Mouse (Mus musculus) embryo, embryonic 11 days (tissue): ENCODE measurements around the gene Plekha5.
"Not testable (repeated sequence)": the region's sequence is repeated elsewhere in the genome, so short reads cannot be mapped to it uniquely, and the experiment has no call there.

Source experiments
- DNase-seq: peaks from one replicate; pipeline ENCODE4 v3.0.0-alpha.2; 2015

Plekha5 gene

DNA sequence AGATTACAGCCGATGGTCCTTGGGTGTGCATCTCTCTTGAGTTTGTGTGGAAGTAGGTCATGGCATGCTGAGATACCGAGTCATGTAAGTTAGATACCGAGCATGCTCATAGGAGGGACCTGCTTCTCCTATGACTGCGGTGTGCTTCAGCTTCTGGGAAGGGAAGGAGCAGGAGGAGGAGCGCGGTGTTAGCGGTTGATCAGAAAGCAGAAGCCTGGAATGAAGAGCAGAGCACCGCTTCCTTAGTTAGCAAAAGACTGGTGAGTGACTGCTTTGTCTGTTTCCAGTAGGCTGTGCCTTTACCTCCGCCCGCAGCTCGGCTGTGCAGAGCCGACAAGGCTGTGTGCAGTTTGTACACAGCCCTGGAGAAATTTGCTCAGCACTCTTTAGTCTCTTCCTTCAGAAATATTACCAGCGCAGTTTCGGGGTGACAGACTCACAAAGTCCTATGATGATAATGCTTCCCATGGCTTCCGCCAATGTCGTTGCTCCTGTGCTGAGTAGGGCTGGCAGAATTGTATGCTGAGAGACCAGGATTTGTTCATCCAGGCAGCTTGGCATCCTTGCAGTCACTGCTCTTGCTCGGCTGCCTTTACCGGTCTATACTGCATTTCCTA lies 67.2 kb downstream of the Plekha5 start:
- DNase-seq = no peak

DNA sequence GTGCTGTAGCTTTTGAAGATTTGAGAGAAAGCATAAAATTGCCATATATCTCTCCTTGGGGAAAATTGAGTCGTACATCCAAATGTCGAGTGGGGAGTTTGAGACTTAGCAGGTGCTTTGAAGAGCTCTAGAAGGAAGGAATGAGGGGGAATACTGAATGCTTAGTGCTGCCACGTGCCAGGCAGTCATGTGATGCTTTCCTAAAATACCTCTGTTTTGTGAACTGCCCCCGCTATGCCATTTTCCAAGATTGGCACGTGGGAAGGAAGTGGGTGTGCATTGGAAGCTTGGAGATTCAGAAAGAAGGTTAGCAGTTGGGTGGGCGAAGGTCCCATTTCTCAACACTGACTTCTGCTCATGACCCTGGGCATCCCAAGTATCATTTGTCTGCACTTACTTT lies 68.2 kb downstream of the Plekha5 start:
- DNase-seq = no peak

DNA sequence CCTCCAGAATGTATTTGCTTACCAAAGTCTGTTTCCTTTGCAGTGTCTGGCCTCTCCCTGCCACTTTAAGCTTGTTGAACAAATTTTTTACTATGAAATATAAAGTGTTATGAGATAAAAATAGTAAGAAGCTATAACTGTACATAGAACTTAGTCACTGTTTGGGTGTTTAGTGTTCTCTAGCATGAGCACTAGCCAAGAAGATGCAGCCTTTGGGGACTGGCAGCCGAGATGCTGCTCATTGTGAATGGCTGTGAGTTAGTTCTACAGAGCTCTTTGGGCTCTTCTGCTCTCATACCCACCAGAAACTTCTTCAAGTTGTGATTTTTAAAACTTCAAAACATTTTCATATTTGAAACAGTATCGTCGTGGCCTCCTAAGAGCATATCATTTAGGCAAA lies 74.2 kb downstream of the Plekha5 start:
- no peak for DNase-seq

DNA sequence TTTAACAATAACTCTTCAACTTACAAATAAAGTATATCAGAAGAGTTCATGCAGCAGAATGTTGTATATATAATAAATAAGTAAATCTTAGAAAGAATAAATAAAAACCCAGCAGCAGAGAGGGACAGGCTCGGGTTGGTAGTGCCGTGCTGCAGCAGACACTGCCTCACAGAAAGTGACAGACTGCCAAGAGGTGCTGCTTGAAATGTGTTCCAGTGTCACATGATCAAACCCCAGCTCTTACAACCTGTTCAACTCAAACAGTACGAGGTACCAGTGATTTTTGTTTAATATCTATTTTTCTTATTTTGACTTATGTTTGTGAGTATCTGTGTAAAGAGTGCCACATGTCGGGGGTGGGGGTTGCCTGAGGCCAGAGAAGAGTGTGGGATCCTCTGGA lies 75.1 kb downstream of the Plekha5 start:
- DNase-seq = no peak

DNA sequence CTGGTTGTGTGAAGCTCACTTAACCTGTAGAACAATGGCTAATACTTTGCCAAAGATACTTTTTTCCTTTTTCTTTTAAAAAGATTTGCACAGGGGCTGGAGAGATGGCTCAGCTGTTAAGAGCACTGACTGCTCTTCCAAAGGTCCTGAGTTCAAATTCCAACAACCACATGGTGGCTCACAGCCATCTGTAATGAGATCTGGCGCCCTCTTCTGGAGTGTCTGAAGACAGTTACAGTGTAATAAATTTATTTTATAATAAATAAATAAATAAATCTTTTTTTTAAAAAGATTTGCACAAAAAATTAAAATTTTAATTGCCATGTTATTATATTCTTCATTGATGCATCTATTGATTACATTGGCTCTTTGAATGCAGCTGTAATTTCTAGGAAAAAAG lies 77.0 kb downstream of the Plekha5 start:
- not testable (repeated sequence) for DNase-seq

DNA sequence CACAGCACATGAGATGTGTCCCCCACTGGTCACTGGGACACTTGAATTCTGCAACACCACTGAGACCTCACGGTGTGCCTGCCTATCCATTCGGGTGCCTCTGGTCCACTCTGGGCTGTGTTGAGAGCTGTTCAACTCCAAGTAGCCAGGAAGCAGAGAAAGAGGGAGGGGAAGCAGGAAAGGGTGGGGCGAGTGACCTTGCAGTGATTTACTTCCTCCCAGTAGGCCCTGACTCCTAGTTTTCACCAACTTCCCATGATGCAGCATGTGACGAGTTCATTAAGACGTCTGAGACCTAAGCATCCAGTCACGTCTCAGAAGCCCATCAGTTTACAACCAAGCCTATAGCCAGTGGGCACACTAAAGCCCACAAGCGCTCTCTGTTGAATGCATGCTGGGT lies 78.0 kb downstream of the Plekha5 start:
- DNase-seq = no peak

DNA sequence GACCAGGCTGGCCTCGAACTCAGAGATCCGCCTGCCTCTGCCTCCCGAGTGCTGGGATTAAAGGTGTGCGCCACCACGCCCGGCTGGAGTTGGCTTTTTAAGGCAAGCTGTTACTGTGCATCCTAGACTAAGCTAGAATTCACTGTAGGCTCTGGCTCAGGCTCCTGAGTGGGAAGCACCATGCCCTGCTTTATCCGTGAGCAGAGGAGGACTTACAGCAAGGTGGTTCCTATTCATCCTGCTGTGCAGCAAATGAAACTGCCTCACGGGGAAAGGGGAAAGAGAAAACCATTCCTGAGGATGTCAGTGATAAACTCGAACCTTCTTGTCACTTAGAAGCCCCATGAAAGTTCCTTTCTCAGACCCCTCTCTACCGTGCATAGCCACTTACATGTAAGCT lies 80.9 kb downstream of the Plekha5 start:
- no peak for DNase-seq

DNA sequence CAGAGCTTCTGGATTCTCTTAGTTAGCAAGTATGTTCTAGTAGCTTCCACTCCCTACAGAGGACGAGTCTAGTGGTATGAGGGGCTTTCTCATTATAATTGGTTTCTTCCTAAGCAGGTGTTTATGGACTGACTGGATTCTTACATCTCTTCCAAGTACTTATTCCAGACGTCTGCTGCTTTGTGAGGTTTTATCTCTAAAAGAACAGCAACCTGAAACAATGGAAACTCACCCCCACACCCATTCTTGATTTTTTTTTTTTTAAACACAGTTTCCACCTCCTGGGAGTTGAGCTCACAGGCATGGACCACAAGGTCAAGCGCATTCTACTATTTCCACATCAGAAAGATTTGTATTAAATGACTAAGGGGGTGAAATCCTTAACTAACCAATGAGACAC lies 83.8 kb downstream of the Plekha5 start:
- no peak for DNase-seq

DNA sequence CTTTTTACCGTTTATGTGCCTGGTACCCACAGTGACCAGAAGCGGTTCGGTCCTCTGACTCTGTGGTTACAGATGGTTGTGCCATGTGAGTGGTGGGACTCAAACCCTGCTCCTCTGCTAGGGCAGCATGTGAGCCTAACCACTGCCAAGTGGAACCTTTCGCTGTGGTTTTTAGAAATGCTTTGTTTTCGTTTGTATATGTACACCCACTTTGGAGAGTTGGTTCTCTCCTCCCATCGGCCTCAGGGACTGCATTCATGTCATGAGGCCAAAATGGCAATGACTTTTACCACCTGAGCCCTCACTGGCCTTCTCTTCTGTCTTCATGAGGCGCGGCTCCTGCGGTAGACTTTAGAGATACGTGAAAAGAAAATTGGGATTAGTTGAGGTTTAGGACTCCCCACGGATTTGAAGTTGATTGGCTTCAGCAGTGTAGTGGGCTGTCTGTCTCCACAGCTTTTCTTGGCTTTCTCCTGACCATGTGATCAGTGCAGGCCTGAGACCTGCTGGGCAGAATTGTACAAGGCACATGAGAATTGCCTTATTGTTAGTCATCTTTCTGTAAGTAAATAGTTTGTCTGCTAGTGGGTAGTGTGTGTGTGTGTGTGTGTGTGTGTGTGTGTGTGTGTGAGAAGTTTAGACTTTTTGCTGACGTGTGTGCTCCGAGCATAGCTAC lies 84.8 kb downstream of the Plekha5 start:
- no peak for DNase-seq

DNA sequence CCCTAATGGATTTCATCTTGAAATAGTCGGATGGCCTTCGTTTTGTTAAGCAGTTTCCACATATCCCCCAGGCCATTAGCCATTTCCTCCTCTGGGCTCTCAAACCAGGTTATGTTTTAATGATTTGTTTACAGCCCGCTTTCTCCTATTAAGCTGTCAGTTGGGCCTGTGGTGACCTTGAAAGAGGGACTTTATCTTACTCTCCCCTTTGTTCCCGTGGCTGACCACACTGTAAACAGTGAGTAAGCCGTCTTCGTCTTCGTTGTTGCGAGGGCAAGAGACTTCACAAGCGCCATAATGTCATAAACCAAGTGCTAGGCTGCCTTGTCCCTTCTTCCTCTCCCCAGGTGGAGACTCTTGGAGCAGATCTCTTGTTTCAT lies 85.3 kb downstream of the Plekha5 start:
- no peak for DNase-seq

DNA sequence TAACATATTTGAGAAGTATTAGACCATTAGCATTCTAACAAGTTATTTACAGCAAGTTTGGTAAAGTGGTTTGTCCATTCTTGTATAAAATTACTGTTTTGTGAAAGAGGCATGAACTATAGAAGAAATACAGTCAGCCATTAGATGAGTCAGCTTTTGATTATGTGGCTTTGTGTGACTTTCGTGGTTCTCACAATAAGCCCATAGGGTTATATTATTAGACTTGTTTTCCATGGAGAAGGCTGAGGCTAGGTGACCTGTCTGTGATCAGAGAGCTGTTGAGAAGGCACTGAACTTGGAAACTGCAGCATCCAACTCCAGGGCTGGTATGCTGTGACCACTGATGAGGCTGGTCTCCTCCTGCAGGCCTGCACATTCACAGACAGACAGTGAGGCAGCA lies 88.2 kb downstream of the Plekha5 start:
- DNase-seq = no peak

DNA sequence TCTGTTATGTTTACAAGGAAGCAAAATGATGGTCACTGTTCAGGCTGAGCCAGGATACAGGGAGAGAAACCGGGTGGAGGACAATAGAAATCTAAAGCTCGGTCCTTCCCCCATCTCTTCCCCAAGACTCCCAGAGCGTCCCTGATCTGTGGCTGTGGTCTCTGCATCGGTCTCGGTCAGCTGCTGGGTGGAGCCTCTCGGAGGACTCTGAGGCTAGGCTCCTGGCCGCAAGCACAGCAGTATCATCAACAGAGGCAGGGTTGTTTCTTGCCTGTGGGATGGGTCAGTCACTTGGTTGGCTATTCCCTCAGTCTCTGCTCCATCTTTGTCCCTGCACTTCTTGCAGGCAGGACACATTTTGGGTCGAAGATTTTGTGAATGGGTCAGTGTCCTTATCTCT lies 88.6 kb downstream of the Plekha5 start:
- DNase-seq = no peak

DNA sequence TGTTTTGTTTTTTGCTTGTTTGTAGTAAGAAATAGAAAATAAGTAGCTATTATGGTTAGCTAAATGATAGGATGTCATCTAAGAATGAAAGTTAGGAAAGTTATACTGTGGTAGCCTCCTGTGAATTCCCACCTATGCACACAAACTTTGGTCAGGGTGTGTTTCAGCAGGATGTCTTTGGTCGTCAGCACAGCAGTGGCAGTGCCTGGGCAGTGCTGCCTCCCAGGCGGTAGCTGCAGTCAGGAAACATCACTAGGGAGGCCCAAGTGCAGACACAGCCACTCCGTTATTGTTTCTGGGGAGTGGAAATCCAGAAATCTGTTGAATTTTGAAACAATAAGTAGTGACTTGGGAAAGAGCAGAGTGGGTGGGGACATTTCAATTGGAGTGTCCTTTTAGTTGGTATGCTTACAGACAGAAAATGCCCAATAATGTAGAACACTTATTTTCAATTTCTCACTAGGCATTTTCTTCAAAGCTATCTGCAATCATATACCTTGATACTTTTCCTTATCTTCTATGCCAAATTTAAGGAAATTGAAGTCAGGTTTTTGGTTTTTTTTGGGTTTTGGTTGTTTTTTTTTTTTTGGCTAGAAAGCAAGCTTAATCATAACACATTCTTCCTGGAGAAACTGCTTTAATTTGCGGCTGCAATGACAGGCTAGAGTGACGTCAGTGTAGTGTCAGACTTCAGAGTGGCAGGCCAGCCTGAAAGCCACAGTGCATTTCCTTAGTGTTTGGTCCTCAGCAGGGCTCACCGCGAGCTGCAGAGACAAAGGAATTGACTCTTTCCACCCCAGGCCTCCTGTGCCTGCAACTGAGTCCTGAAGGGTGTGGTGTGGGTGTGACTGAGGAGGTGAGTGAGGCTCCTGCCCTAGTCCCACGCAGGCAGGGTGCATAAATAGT lies 90.6 kb downstream of the Plekha5 start:
- DNase-seq = peak; percentile 64

DNA sequence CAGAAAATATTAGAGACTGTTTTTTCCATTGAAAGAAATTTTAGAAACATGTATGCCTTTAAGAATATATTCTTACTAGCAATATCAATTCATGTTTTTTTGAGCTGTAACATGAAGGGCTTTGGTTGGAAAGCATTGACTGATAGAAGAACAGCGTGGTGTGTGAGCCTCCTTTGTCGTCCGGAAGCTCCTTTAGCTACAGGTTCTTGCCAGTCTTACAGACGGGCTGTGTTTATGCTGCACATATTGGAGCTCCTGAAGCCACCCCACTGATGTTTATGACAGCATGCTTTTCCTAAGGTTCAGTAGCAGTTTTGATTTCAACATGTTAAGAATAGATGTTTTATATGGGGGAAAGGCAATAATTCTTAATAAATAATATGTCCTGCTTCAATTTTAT lies 91.7 kb downstream of the Plekha5 start:
- no peak for DNase-seq

DNA sequence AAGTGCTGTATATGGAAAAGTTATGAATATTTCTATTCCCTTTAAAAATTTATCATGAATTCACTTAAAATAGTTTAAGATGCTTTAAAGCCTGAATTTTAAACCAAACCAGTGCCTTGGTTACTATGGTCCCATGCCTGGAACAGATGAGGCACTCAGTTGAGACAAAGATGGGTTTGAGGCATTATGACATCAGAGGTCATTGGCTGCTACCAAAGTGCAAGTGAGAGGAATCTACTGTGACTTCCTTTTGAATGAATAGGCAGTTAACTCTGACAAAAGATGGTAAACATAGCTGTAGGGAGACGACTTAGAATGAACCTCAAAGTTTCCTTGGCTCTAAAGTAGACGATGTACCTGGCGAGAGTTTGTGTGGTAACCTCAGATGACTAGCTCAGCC lies 92.3 kb downstream of the Plekha5 start:
- DNase-seq = no peak

DNA sequence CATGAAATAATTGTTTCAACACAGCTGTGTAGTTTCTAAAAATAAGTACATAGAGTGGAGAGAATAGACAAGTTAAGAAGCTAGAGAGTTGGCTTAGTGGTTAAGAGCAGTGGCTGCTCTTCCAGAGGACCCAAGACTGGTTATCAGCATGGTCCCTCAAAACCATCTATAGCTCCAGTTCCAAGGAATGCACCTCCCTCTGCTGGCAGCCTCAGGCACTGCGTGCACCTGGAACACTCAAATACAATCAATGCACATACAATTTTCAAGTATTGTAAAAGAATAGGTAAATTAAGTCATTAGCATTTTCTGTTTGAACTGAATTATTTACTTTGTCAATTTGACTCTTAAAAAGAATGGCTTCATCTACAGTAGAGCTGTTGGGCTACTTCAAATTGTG lies 93.3 kb downstream of the Plekha5 start:
- DNase-seq = peak; percentile 32

DNA sequence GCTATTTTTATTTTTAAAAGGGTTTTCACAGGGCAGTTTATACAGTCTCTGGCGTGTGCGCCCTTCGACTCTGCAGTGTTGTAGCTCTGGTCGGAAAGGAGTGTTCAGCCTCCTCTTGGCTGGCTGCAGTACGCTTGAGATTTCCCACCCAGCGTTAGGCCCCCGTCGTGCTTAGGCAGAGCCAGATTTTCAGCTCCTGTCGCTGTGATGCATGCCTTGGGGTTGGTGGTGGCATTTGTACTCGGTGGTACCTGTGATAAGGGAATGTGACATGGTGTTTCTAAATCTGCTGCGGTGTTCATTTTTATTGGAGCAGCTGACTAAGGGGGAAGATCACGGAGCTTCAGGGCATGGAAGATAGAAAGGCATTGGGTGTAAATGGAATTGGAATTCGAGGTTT lies 95.2 kb downstream of the Plekha5 start:
- no peak for DNase-seq

DNA sequence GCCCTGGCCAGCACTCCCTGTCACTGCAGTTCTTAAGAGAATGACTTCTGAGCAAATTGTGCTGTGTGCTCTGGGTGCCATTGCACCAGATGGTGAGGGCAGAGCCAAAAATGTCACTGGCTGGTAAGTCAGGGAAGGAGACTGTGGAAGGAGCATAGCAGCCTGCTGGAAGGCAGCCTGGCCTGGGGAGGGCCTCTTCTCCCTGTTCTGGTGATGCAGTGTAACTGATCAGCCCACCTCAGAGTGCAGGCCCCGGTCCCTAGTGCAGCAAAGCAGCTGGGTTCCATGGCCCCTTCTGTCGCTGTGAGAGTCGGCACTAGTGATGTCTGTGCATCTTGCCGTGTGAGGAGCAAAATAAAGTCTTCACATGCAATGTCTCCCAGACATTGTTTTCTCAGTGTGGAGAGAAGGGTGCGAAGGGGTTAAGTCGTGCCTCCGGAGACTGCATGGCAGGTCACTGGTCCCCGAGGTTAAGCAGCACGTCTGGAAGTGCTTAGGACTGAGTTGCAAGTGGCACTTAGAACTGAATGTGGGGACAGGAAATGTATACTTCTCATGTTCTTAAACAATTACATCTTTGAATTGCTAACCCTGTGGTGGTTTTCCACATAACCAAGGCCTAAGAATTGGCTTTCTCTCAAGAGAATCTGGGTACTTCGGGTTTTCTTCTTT lies 95.8 kb downstream of the Plekha5 start:
- peak; percentile 63 for DNase-seq

DNA sequence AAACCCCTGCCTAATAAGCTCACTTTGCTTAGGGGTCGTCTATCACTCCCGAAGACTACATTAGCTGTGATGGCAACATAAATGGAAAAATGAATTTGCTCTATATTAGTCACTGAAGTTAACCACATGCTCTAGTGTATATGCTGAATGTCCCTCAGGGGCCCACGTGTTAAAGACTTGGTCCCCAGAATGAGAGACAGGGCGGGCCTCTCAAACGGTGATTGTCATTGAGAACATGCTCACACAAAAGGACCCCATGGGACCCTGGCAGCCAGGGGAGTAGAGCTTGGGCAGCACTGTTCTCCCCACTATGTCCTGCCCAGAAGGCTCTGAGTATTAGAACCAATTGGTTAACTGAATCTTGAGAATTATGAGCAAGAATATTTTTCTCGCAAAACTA lies 97.1 kb downstream of the Plekha5 start:
- DNase-seq = peak; percentile 41

DNA sequence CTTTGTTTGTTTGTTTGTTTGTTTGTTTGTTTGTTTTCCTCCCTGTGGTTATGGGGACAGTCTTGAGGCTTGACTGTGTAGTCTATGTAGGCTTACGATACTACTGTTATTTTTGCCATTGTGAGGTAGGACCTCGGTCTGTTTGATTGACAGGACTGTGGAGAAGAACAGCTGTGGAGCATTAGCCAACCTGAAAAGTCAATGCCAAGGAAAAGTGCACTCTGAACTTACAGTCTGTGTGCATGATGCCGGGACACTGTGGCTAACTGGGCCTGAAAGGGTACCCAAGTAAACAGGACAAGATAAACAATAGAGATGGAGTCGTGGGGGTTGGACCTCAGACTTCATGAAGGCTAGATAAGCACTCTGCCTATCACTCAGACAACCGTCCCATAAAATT lies 98.0 kb downstream of the Plekha5 start:
- no peak for DNase-seq

DNA sequence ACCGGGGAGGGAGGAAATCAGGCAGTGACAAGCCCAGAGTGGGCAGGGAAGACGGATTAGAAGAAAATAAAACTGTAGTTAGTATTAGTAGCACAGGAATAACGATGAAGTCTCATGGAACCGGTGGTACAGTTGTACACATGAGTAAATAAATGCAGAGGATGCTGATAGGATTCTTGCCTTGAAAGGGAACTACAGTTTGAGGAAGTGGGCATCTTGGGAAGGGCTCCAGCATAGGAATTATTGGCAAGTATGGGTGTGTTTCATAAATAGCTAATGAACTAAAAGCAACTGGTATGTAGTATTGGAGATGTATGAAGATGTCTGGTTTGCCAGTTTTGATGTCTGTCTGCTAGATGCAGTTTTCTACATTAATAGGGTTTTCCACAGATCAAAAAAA lies 99.7 kb downstream of the Plekha5 start:
- no peak for DNase-seq

DNA sequence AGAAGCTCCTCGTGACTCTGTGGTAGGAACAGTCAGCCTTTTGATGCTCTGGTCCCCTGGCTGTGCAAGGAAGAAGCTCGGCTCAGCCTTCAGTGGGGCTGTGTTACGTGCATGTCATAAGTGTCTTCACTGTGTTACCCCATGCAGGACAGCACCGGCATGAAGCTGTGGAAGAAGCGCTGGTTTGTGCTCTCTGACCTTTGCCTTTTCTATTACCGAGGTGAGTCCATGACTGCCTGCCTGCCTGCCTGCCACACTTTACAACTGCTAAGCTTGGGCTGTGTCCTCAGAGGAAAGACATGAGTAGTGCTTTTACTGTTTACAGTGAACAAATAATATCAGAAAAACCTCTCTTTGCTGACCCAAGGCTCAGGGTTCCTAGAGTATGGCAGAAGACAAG lies 104.6 kb downstream of the Plekha5 start:
- DNase-seq = no peak

DNA sequence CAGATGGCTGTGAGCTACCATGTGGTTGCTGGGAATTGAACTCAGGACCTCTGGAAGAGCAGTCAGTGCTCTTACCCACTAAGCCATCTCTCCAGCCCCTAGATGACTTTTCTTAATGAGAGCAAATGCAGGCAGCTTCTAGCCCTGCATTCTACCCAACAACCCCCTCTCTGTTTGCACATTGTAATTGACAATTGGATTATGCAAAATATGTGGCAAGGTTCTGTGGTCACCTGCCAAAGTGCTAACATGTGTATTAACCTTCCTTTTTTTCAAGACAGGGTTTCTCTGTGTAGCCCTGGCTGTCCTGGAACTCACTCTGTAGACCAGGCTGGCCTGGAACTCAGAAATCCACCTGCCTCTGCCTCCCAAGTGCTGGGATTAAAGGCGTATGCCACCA lies 109.0 kb downstream of the Plekha5 start:
- not testable (repeated sequence) for DNase-seq

DNA sequence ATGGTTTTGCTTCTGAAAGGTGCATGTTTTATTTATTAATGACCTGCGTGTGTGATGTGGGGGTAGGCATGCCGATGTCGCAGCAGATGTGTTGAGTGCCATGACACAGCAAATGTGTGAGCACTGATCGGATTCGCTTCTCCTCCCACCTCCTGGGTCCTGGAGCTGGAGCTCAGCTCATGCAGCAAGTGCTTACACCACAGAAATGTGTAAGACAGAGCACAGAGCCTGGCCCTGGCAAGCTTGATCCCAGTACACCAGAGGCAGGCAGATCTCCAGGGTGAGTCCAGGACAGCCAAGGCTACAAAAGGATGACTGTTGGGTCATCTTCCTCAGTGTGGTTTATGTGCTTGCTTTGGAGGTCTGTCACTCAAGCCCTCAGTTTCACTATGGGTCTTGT lies 109.8 kb downstream of the Plekha5 start:
- no peak for DNase-seq
